Mouse (Mus musculus) midbrain, embryonic 10.5 days (tissue): ENCODE measurements at regions not wholly inside any gene's neighbourhood (a gene's known extent, or its start where the extent isn't known, plus 50 kb on each side); places are given as distances from the start of the nearest gene placed in this dataset.
A peak's percentile ranks its signal among the peaks of the same experiment; 100 is the strongest.

Source experiments
- DNase-seq: peaks from one replicate; pipeline ENCODE4 v3.0.0-alpha.2; 2017; ENCODE audit warnings: low spot score
- H3K27ac ChIP-seq: fragments of 300-500 bp; sonication (generic); replicated peaks from 2 replicates; pipeline ENCODE4 v1.5.1; 2016; ENCODE audit warnings: mild to moderate bottlenecking
- H3K27me3 ChIP-seq: fragments of 300-500 bp; sonication (generic); 2 replicates; pipeline ENCODE4 v1.6.1; 2016; ENCODE audit warnings: low read depth, mild to moderate bottlenecking; ENCODE audit not compliant: poor library complexity, severe bottlenecking
- H3K36me3 ChIP-seq: fragments of 300-500 bp; sonication (generic); 2 replicates; pipeline ENCODE4 v1.6.1; 2016; ENCODE audit warnings: mild to moderate bottlenecking, moderate library complexity
- H3K4me1 ChIP-seq: fragments of 300-500 bp; sonication (generic); 2 replicates; pipeline ENCODE4 v1.6.1; 2016
- H3K4me3 ChIP-seq: fragments of 300-500 bp; sonication (generic); 2 replicates; pipeline ENCODE4 v1.5.1; 2016; ENCODE audit warnings: mild to moderate bottlenecking, moderate library complexity
- H3K9me3 ChIP-seq: fragments of 300-500 bp; sonication (generic); replicated peaks from 2 replicates; pipeline ENCODE4 v1.6.1; 2016; ENCODE audit warnings: mild to moderate bottlenecking
- WGBS: fragments of 180-500 bp; shearing (Covaris S2); methylation state at CpG from one replicate; pipeline ENCODE4 v1.1.7; 2016; 5-methylcytosine and 5-hydroxymethylcytosine counted together

DNA sequence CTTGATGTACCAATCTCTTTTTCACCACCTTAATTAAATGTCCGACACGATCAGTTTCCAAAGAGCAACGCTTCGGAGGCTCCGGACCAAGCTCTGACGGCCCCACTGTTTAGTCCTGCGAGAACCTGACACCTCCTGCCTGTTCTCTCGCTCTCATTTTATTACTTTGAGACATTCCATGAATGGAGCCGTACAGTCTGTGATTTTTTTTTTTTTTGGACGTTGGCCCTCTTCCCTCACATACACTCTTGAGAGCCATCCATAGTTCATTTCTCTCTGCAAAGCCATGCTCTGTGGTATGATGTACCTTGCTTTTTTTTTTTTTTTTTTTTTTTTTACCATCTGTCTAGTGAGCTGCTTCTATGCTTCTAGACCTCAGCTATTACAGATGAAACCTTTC lies 106.7 kb downstream of the Nxnl2 start:
- no peak for DNase-seq
- Histone ChIP-seq H3K9me3 (no peaks in the 10 kb centered on the region), H3K4me3 (no peak overlapping the region), H3K27me3 (no peaks in the 10 kb centered on the region), H3K36me3 (no peaks in the 10 kb centered on the region), H3K27ac (no peak overlapping the region), H3K4me1 (peaks cover 12% of the 10 kb centered on the region)
- 87% methylated on average over 10 of the region's 10 CpGs for WGBS

DNA sequence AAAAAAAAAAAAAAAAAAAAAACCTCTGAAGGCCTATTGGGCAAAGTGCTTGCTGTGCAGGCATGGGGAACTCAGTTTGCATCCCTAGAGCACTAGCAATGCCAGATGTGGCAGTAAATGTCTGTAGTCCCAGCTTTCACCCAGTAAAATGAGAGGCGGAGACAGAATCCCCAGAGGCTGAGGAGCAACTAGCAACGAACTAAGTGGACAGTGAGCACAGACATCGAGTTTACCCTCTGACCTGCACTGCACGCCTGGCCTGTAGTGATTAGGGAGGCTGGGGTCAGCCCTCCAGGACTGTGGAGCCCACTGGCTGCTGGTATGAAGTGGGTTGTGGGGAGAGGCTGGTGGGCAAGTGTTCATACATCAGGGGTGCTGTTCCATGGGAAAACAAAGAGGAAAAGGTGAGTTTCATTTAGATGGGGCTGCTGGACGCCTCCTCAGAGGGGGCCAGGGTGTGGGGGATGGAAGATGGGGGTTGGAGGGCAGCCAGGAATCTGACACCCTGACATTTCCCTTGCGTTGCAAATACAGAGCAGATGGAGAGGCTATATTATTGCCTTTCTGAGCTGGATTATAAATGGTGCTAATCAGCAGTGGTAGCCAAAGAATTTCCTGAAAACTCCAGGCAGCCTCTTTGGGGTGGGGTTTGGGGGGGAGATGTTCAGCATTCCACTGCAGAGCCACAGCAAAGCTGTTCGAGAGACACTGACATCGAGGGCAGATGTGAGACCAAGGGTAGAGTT lies 109.0 kb downstream of the Nxnl2 start:
- H3K9me3 ChIP-seq = peaks cover 9% of the 10 kb centered on the region; the same call in 1 of the 2 replicates
- no peaks in the 10 kb centered on the region for H3K36me3 ChIP-seq
- peak; percentile 40 for DNase-seq
- H3K27ac ChIP-seq = peak overlapping the region; percentile 24; the same call in 1 of the 2 replicates
- H3K4me3 ChIP-seq = no peak overlapping the region
- no peaks in the 10 kb centered on the region for H3K27me3 ChIP-seq
- peaks cover 12% of the 10 kb centered on the region for H3K4me1 ChIP-seq
- WGBS = 61% methylated on average over 8 of the region's 8 CpGs

DNA sequence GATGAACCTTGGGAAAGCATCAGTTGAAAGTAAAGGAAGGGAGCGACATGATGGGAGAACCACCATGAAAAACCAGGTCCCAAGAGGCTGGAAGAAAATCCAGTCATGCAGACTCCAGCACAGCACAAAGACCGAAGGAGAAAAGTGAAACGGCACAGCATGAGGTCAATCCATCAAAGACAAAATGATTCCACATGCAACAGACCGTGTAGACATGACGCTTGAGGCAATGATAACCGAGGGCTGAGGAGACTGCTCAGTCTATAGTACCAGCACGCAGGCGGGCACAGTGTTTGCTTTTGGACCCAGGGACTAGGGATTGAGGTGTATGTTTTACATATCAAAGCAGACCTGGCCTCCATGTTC lies 109.5 kb downstream of the Nxnl2 start:
- DNase-seq = no peak
- no peak overlapping the region for H3K4me3 ChIP-seq
- H3K27me3 ChIP-seq = no peaks in the 10 kb centered on the region
- H3K27ac ChIP-seq = no peak overlapping the region
- H3K9me3 ChIP-seq = peaks cover 10% of the 10 kb centered on the region; the same call in 1 of the 2 replicates
- 67% methylated on average over 8 of the region's 8 CpGs for WGBS
- H3K4me1 ChIP-seq = peaks cover 12% of the 10 kb centered on the region
- H3K36me3 ChIP-seq = no peaks in the 10 kb centered on the region

GRCm38 (mm10) chr13:51284679-51285078 lies 113.9 kb downstream of the Nxnl2 start:
- H3K27me3 ChIP-seq = no peaks in the 10 kb centered on the region
- no peaks in the 10 kb centered on the region for H3K36me3 ChIP-seq
- H3K4me1 ChIP-seq = peaks cover 11% of the 10 kb centered on the region
- DNase-seq = no peak
- H3K27ac ChIP-seq = no peak overlapping the region
- H3K9me3 ChIP-seq = peaks cover 10% of the 10 kb centered on the region; the same call in 1 of the 2 replicates
- H3K4me3 ChIP-seq = no peak overlapping the region

DNA sequence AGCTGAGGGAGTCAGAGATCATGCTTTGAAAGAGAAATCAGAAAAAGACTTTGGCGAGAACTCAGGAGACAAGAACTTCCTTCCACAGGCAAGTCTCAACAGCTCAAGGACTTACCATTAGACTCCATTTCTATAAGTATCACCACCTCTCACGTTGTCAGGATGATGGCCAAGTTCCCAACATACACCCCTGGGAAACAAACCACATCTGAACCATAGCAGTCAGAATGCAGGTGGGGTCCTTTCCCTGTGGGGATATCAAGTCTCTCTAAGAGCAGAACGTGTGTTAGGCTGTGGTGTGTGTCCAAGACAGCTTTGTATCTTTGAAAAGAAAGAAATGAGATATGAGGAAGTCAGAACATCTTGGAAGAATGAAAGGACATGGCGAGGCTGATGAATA lies 118.6 kb downstream of the Nxnl2 start:
- Histone ChIP-seq H3K27me3 (no peaks in the 10 kb centered on the region), H3K27ac (no peak overlapping the region), H3K4me1 (no peaks in the 10 kb centered on the region), H3K4me3 (no peak overlapping the region), H3K9me3 (0 out of 2 replicates have a peak, but pooled peaks cover 3% of the 10 kb centered on the region), H3K36me3 (no peaks in the 10 kb centered on the region)
- 75% methylated on average over 4 of the region's 4 CpGs for WGBS
- no peak for DNase-seq

DNA sequence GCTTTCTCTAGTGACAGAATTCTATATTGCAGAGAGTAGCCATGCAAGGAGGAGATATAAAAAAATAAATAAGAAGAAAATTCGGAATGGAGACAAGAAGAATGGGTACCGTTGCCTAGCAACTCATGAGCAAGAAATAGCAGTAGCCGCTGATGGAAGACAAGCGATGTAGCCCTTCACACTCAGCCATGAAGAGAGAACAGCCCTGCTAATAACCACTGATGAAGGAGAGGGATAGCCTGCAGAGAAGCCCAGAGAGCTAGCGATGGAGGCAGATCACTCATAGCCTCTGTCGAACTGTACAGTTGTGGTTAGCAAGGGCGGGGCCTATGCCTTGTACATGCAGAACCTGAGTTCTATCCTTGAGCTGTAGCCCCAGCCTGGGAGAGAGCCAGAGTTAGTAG lies 118.4 kb upstream of the S1pr3 start:
- Histone ChIP-seq H3K27ac (no peak overlapping the region), H3K4me1 (no peaks in the 10 kb centered on the region), H3K36me3 (no peaks in the 10 kb centered on the region), H3K4me3 (no peak overlapping the region), H3K9me3 (no peaks in the 10 kb centered on the region), H3K27me3 (no peaks in the 10 kb centered on the region)
- WGBS = 88% methylated on average over 7 of the region's 7 CpGs
- DNase-seq = no peak

DNA sequence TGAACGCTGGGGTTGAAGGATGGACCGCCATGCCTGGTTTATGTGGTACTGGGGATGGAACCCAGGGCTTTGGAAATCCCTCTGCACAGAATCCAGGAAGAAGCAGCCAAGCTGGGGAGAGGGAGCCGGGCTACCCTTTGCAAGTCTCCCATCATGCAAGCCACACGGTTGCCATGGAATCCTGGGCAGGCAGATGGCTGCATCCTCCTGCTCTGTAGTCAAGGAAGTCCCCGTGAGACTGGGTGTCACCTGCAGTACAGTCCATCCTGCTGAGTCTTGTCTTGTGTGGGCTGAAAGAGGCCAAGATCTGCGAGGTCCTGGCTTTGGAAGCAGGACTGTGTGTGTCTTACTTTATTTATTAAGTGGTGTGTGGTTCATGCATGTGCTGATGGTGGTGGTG lies 117.5 kb upstream of the S1pr3 start:
- no peaks in the 10 kb centered on the region for H3K36me3 ChIP-seq
- no peak for DNase-seq
- WGBS = 76% methylated on average over 6 of the region's 6 CpGs
- no peak overlapping the region for H3K27ac ChIP-seq
- H3K4me3 ChIP-seq = no peak overlapping the region
- no peaks in the 10 kb centered on the region for H3K9me3 ChIP-seq
- no peaks in the 10 kb centered on the region for H3K4me1 ChIP-seq
- no peaks in the 10 kb centered on the region for H3K27me3 ChIP-seq

GRCm38 (mm10) chr13:51293047-51293446 lies 115.4 kb upstream of the S1pr3 start:
- Histone ChIP-seq H3K36me3 (no peaks in the 10 kb centered on the region), H3K9me3 (no peaks in the 10 kb centered on the region), H3K4me3 (no peak overlapping the region), H3K27ac (peak overlapping the region; percentile 13; the same call in 1 of the 2 replicates), H3K27me3 (no peaks in the 10 kb centered on the region), H3K4me1 (peaks cover 11% of the 10 kb centered on the region)
- DNase-seq = no peak
- 90% methylated on average over 4 of the region's 4 CpGs for WGBS

DNA sequence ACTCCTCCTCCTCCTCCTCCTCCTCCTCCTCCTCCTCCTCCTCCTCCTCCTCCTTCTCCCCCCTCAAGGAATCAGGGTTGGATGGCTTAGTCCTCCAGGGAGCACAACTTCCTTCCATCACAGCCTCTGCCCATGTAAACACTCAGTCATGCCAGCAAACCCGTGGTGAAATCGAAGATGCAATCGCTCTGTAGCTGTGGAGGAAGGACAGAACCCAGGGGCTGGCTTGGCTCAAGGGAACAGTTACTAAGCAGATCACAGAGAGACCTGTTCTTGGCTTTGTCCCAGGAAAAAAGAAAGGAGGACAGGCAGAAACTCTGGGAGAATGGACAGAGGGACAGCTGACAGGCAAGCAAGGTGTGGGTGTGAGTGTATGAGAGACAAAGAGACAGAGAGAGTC lies 112.6 kb upstream of the S1pr3 start:
- H3K27me3 ChIP-seq = no peaks in the 10 kb centered on the region
- H3K27ac ChIP-seq = 0 out of 2 replicates have a peak overlapping the region, but pooled peaks have one; percentile 10
- WGBS = 81% methylated on average over 3 of the region's 3 CpGs
- H3K9me3 ChIP-seq = no peaks in the 10 kb centered on the region
- H3K4me3 ChIP-seq = no peak overlapping the region
- H3K36me3 ChIP-seq = no peaks in the 10 kb centered on the region
- H3K4me1 ChIP-seq = peaks cover 11% of the 10 kb centered on the region
- no peak for DNase-seq

GRCm38 (mm10) chr13:51297231-51297880 lies 111.1 kb upstream of the S1pr3 start:
- peaks cover 11% of the 10 kb centered on the region for H3K4me1 ChIP-seq
- no peaks in the 10 kb centered on the region for H3K36me3 ChIP-seq
- no peak for DNase-seq
- no peaks in the 10 kb centered on the region for H3K9me3 ChIP-seq
- 93% methylated on average over 13 of the region's 13 CpGs for WGBS
- no peaks in the 10 kb centered on the region for H3K27me3 ChIP-seq
- no peak overlapping the region for H3K27ac ChIP-seq
- H3K4me3 ChIP-seq = no peak overlapping the region

DNA sequence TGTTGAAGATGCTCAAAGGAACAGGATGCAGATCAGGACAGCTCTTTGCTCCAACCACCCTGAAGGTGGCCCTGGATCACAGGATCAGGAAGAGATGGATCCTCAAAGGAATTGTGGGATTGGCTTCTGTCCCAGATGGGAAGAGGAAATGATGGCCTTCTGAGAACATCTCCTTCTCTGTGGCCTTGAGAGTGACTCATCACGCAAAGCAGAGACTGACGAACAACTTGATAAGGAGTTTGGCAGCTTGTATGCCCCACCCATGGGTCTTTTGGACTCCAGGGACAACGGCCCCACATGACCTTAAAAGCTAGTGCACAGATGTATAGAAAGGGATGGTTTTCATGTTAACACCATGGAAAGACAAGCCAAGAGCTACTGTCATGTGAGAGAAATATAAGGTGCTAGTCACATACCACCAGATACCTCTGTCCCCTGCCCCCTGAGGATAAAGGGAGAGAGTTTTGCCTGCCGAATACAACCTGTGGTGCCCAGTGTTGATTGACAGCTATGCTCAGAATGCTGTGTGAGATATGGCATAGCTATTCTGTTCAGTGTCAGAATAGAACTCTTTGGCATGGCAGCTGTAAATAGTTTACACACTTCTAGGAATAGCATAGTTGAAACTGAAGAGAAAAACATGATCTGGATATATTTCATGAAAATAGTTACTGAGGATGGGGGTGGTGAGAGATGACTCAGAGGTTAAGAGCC lies 109.2 kb upstream of the S1pr3 start:
- no peaks in the 10 kb centered on the region for H3K9me3 ChIP-seq
- H3K4me1 ChIP-seq = peaks cover 16% of the 10 kb centered on the region
- H3K27ac ChIP-seq = no peak overlapping the region
- H3K36me3 ChIP-seq = no peaks in the 10 kb centered on the region
- no peak overlapping the region for H3K4me3 ChIP-seq
- H3K27me3 ChIP-seq = no peaks in the 10 kb centered on the region
- no peak for DNase-seq
- WGBS = 90% methylated on average over 4 of the region's 4 CpGs

DNA sequence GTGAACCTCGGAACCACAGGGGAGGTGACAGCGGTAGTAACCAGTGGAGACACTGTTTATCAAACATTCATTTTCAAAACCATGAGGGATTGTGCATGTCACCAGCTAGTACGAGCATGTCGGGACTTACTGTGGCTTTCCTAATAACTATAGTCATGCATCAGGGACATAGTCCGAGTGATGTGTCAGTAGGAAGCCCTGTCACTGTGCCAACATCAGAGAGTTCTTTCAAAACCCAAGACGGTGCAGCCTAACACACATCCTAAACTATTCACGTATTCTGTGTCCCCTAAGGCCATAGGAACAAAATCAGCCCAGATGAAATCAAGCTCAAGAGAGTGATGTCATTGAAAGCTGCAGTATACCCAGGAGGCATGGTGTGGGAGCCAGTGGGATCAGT lies 107.0 kb upstream of the S1pr3 start:
- no peak for DNase-seq
- WGBS = 92% methylated on average over 7 of the region's 7 CpGs

DNA sequence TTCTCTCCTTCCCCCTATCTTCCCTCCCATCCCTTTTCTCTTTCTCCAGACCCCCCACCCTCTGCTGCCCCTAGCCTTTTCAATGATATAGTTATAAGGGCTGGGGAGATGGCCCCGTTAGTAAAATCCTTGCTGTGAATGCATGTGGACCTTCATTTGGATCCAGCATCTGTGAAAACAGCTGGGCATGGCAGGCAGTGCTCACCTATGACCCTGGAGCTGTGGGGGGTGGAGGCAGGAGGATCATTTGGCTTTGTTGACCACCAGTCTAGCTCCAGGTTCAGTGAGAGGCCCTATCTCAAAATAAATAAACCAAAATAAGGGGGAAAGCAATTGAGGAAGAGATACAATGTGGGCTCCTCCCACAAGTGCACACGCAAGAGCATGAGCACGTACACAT lies 105.3 kb upstream of the S1pr3 start:
- no peak for DNase-seq
- WGBS = 54% methylated on average over 3 of the region's 3 CpGs
- Histone ChIP-seq H3K9me3 (no peaks in the 10 kb centered on the region), H3K27me3 (no peaks in the 10 kb centered on the region), H3K27ac (no peak overlapping the region), H3K4me1 (peaks cover 22% of the 10 kb centered on the region), H3K36me3 (no peaks in the 10 kb centered on the region), H3K4me3 (no peak overlapping the region)

More for the DNA sequence above, 107.0 kb upstream of the S1pr3 start:
- no peaks in the 10 kb centered on the region for H3K27me3 ChIP-seq
- no peak overlapping the region for H3K4me3 ChIP-seq
- H3K27ac ChIP-seq = no peak overlapping the region
- H3K9me3 ChIP-seq = no peaks in the 10 kb centered on the region
- no peaks in the 10 kb centered on the region for H3K36me3 ChIP-seq
- H3K4me1 ChIP-seq = peaks cover 28% of the 10 kb centered on the region
